Mouse (Mus musculus) splenic B cell, adult 2 months (primary cell): ENCODE measurements around the gene Cys1.
"Not testable (repeated sequence)": the region's sequence is repeated elsewhere in the genome, so short reads cannot be mapped to it uniquely, and the experiment has no call there.

Experiments
- DNase-seq: peaks from one replicate; pipeline ENCODE4 v3.0.0-alpha.2; 2011; ENCODE audit warnings: low read depth, low spot score
- H3K27me3 ChIP-seq: 2 replicates; pipeline ENCODE4 v1.6.1; 2012; ENCODE audit warnings: mild to moderate bottlenecking, low read length, moderate library complexity, mixed read lengths; ENCODE audit not compliant: control insufficient read depth, poor library complexity, insufficient read depth, severe bottlenecking
- H3K36me3 ChIP-seq: 2 replicates; pipeline ENCODE4 v1.6.1; 2012; ENCODE audit warnings: mild to moderate bottlenecking, low read length, moderate library complexity, mixed read lengths; ENCODE audit not compliant: control insufficient read depth, poor library complexity, insufficient read depth, severe bottlenecking

Cys1 gene

GRCm38 (mm10) chr12:24642370-24642802 is 39.2 kb downstream of the Cys1 start:
- no peaks in the 10 kb centered on the region for H3K27me3 ChIP-seq
- no peak for DNase-seq

GRCm38 (mm10) chr12:24638787-24639186 is 42.8 kb downstream of the Cys1 start:
- DNase-seq, H3K27me3 ChIP-seq, H3K36me3 ChIP-seq: not testable (repeated sequence)

More at GRCm38 (mm10) chr12:24642370-24642802, 39.2 kb downstream of the Cys1 start:
- no peaks in the 10 kb centered on the region for H3K36me3 ChIP-seq

GRCm38 (mm10) chr12:24634648-24635047 is 47.0 kb downstream of the Cys1 start:
- no peaks in the 10 kb centered on the region for H3K36me3 ChIP-seq
- no peak for DNase-seq
- H3K27me3 ChIP-seq, result no peaks in the 10 kb centered on the region

- DNase-seq, result no peak
- H3K27me3 ChIP-seq, result no peaks in the 10 kb centered on the region
- no peaks in the 10 kb centered on the region for H3K36me3 ChIP-seq
These were observed 47.4 kb downstream of the Cys1 start for GRCm38 (mm10) chr12:24634212-24634611.

- Histone ChIP-seq H3K36me3 (no peaks in the 10 kb centered on the region), H3K27me3 (no peaks in the 10 kb centered on the region)
- DNase-seq, result peak; percentile 70
These were observed 47.8 kb downstream of the Cys1 start for GRCm38 (mm10) chr12:24633753-24634191.

- no peaks in the 10 kb centered on the region for H3K27me3 ChIP-seq
- H3K36me3 ChIP-seq, result no peaks in the 10 kb centered on the region
- DNase-seq, result no peak
These were observed 49.2 kb downstream of the Cys1 start for GRCm38 (mm10) chr12:24632404-24632803.

- peak; percentile 73 for DNase-seq
- no peaks in the 10 kb centered on the region for H3K27me3 ChIP-seq
- H3K36me3 ChIP-seq, result no peaks in the 10 kb centered on the region
These were observed 51.4 kb downstream of the Cys1 start for GRCm38 (mm10) chr12:24630220-24630619.

- Histone ChIP-seq H3K36me3 (no peaks in the 10 kb centered on the region), H3K27me3 (no peaks in the 10 kb centered on the region; the same call in 1 of the 2 replicates)
- DNase-seq, result no peak
These were observed 54.4 kb downstream of the Cys1 start for GRCm38 (mm10) chr12:24627215-24627614.

- Histone ChIP-seq H3K36me3 (no peaks in the 10 kb centered on the region), H3K27me3 (no peaks in the 10 kb centered on the region; the same call in 1 of the 2 replicates)
- no peak for DNase-seq
These were observed 55.2 kb downstream of the Cys1 start for GRCm38 (mm10) chr12:24626401-24626800.

- no peaks in the 10 kb centered on the region; the same call in 1 of the 2 replicates for H3K27me3 ChIP-seq
- H3K36me3 ChIP-seq, result no peaks in the 10 kb centered on the region
- DNase-seq, result no peak
These were observed 57.9 kb downstream of the Cys1 start for GRCm38 (mm10) chr12:24623486-24624251.

- Histone ChIP-seq H3K27me3 (no peaks in the 10 kb centered on the region), H3K36me3 (no peaks in the 10 kb centered on the region)
- DNase-seq, result no peak
These were observed 62.2 kb downstream of the Cys1 start for GRCm38 (mm10) chr12:24619436-24619835.
